Mouse (Mus musculus) layer of hippocampus, adult 11-12 months (tissue): ENCODE data around the gene Fam84b.
A peak's percentile ranks its signal among the peaks of the same experiment; 100 is the strongest.
"Not testable (repeated sequence)": the region's sequence is repeated elsewhere in the genome, so short reads cannot be mapped to it uniquely, and the experiment has no call there.

Experiments
- DNase-seq: peaks from one replicate; pipeline ENCODE4 v3.0.0; 2022; ENCODE audit warnings: low spot score

Gene Fam84b

GRCm38 (mm10) chr15:60853231-60853999 is at the start of gene Fam84b:
Gene Fam84b, minus strand, starts transcription at chr15:60853778.
- DNase-seq, result no peak

- DNase-seq, result no peak
Measured at GRCm38 (mm10) chr15:60898187-60898965, 44.8 kb upstream of the Fam84b start.

- DNase-seq, result no peak
Measured at GRCm38 (mm10) chr15:60896040-60896439, 42.5 kb upstream of the Fam84b start.

GRCm38 (mm10) chr15:60892976-60893463 is 39.4 kb upstream of the Fam84b start:
- DNase-seq, result no peak

- no peak for DNase-seq
Measured at GRCm38 (mm10) chr15:60888724-60889123, 35.1 kb upstream of the Fam84b start.

GRCm38 (mm10) chr15:60875721-60876120 is 22.1 kb upstream of the Fam84b start:
- no peak for DNase-seq

- no peak for DNase-seq
Measured at GRCm38 (mm10) chr15:60862417-60862816, 8.8 kb upstream of the Fam84b start.

- no peak for DNase-seq
Measured at GRCm38 (mm10) chr15:60855112-60855511, 1.5 kb upstream of the Fam84b start.

- no peak for DNase-seq
Measured at GRCm38 (mm10) chr15:60854151-60854550, 573 bp upstream of the Fam84b start.

GRCm38 (mm10) chr15:60848630-60849029 is 4.9 kb downstream of the Fam84b start:
- DNase-seq, result peak; percentile 9

GRCm38 (mm10) chr15:60846291-60846690 is 7.3 kb downstream of the Fam84b start:
- DNase-seq, result no peak

GRCm38 (mm10) chr15:60845886-60846285 is 7.7 kb downstream of the Fam84b start:
- DNase-seq, result no peak

GRCm38 (mm10) chr15:60841785-60842184 is 11.8 kb downstream of the Fam84b start:
- DNase-seq, result no peak

- DNase-seq, result not testable (repeated sequence)
Measured at GRCm38 (mm10) chr15:60841312-60841711, 12.3 kb downstream of the Fam84b start.

GRCm38 (mm10) chr15:60840296-60840670 is 13.3 kb downstream of the Fam84b start:
- no peak for DNase-seq

- no peak for DNase-seq
Measured at GRCm38 (mm10) chr15:60839539-60840295, 13.9 kb downstream of the Fam84b start.

GRCm38 (mm10) chr15:60838135-60838534 is 15.4 kb downstream of the Fam84b start:
- no peak for DNase-seq

- no peak for DNase-seq
Measured at GRCm38 (mm10) chr15:60837719-60838118, 15.9 kb downstream of the Fam84b start.

GRCm38 (mm10) chr15:60836321-60836720 is 17.3 kb downstream of the Fam84b start:
- DNase-seq, result no peak

- no peak for DNase-seq
Measured at GRCm38 (mm10) chr15:60834598-60835571, 18.7 kb downstream of the Fam84b start.
